Mouse (Mus musculus) heart, embryonic 11.5 days (tissue): ENCODE results near the gene Gm20388. TPM values are rescaled to one million over a fixed set of nuclear protein-coding genes. Genes with fewer than 3 reads are reported as not detected.

Experiments
- ATAC-seq: fragments of 200-750 bp; cut with Nextera tagmentation; replicated peaks from 2 replicates; pipeline ENCODE4 v1.8.0; 2017; ENCODE audit warnings: moderate library complexity; ENCODE audit not compliant: insufficient number of reproducible peaks, low FRiP score, low TSS enrichment
- H3K27ac ChIP-seq: fragments of 300-500 bp; sonication (generic); 2 replicates; pipeline ENCODE4 v1.5.1; 2014; ENCODE audit warnings: mild to moderate bottlenecking, low read depth, low read length
- H3K27me3 ChIP-seq: fragments of 300-500 bp; sonication (generic); 2 replicates; pipeline ENCODE4 v1.6.1; 2014; ENCODE audit warnings: mild to moderate bottlenecking, low read length, mixed read lengths; ENCODE audit not compliant: control insufficient read depth, insufficient read depth
- H3K36me3 ChIP-seq: fragments of 300-500 bp; sonication (generic); 2 replicates; pipeline ENCODE4 v1.6.1; 2014; ENCODE audit warnings: mild to moderate bottlenecking, low read length, moderate library complexity, mixed read lengths; ENCODE audit not compliant: control insufficient read depth, insufficient read depth
- H3K4me1 ChIP-seq: fragments of 300-500 bp; sonication (generic); 2 replicates; pipeline ENCODE4 v1.6.1; 2014; ENCODE audit warnings: low read length; ENCODE audit not compliant: control insufficient read depth, insufficient read depth
- H3K4me2 ChIP-seq: fragments of 300-500 bp; sonication (generic); 2 replicates; pipeline ENCODE4 v1.6.1; 2014; ENCODE audit warnings: mild to moderate bottlenecking, moderate library complexity
- H3K4me3 ChIP-seq: fragments of 300-500 bp; sonication (generic); 2 replicates; pipeline ENCODE4 v1.5.1; 2014; ENCODE audit warnings: low read depth, low read length
- H3K9ac ChIP-seq: fragments of 300-500 bp; sonication (generic); 2 replicates; pipeline ENCODE4 v1.6.1; 2014; ENCODE audit warnings: mild to moderate bottlenecking, low read depth, low read length, moderate library complexity
- H3K9me3 ChIP-seq: fragments of 300-500 bp; sonication (generic); replicated peaks from 2 replicates; pipeline ENCODE4 v1.6.1; 2016; ENCODE audit warnings: low read length; ENCODE audit not compliant: control insufficient read depth
- WGBS: fragments of 180-500 bp; shearing (Covaris S2); extraction: QIAGEN DNeasy Blood & Tissue Kit; methylation state at CpG from one replicate; pipeline ENCODE4 v1.1.7; 2014; ENCODE audit not compliant: insufficient replicate concordance; 5-methylcytosine and 5-hydroxymethylcytosine counted together
- polyA plus RNA-seq: library from polyadenylated mRNA; unstranded; fragments of >200 nt; fragmentation: Nextera tagmentation; extraction: Ambion mirVana; gene quantifications from 2 replicates; pipeline ENCODE4 v1.2.1, GENCODE M21; 2014

Gene Gm20388
- polyA plus RNA-seq, 1 experiment from 2014 or later: 6.4 TPM

GRCm38 (mm10) chr8:120688511-120688910, 777.9 kb downstream of the Gm20388 start:
- no peaks in the 10 kb centered on the region for H3K36me3 ChIP-seq
- no peak overlapping the region for H3K4me2 ChIP-seq
- peaks cover 10% of the 10 kb centered on the region; the same call in 1 of the 2 replicates for H3K27me3 ChIP-seq
- ATAC-seq: no peak
- no peaks in the 10 kb centered on the region for H3K9me3 ChIP-seq
- H3K9ac ChIP-seq: no peak overlapping the region
- no peak overlapping the region for H3K27ac ChIP-seq
- H3K4me3 ChIP-seq: no peak overlapping the region
- no peaks in the 10 kb centered on the region; the same call in 1 of the 2 replicates for H3K4me1 ChIP-seq
- WGBS: 81% methylated on average over 7 of the region's 7 CpGs

GRCm38 (mm10) chr8:120692934-120693333, 782.3 kb downstream of the Gm20388 start:
- Histone ChIP-seq H3K36me3 (no peaks in the 10 kb centered on the region), H3K4me3 (no peak overlapping the region), H3K4me2 (no peak overlapping the region), H3K9ac (no peak overlapping the region), H3K27ac (no peak overlapping the region), H3K27me3 (peaks cover 10% of the 10 kb centered on the region; the same call in 1 of the 2 replicates), H3K4me1 (peaks cover 14% of the 10 kb centered on the region), H3K9me3 (no peaks in the 10 kb centered on the region)
- 49% methylated on average over 4 of the region's 4 CpGs for WGBS
- ATAC-seq: no peak

- Histone ChIP-seq H3K4me3 (no peak overlapping the region), H3K36me3 (no peaks in the 10 kb centered on the region), H3K9ac (no peak overlapping the region), H3K4me1 (peaks cover 14% of the 10 kb centered on the region), H3K4me2 (peak overlapping the region; percentile 34), H3K27ac (no peak overlapping the region), H3K27me3 (peaks cover under 1% of the 10 kb centered on the region; the same call in 1 of the 2 replicates), H3K9me3 (no peaks in the 10 kb centered on the region)
- ATAC-seq: no peak
- 28% methylated on average over 22 of the region's 22 CpGs for whole genome bisulfite sequencing
Measured at GRCm38 (mm10) chr8:120693861-120694493, 783.3 kb downstream of the Gm20388 start.

GRCm38 (mm10) chr8:120696401-120697153, 785.9 kb downstream of the Gm20388 start:
- Histone ChIP-seq H3K9me3 (no peaks in the 10 kb centered on the region), H3K4me1 (peaks cover 14% of the 10 kb centered on the region), H3K27ac (no peak overlapping the region), H3K27me3 (no peaks in the 10 kb centered on the region), H3K4me2 (no peak overlapping the region), H3K36me3 (no peaks in the 10 kb centered on the region), H3K9ac (no peak overlapping the region), H3K4me3 (no peak overlapping the region)
- WGBS: 35% methylated on average over 13 of the region's 13 CpGs
- ATAC-seq: no peak

- no peak overlapping the region for H3K9ac ChIP-seq
- no peak overlapping the region for H3K4me3 ChIP-seq
- peaks cover 14% of the 10 kb centered on the region for H3K4me1 ChIP-seq
- H3K27me3 ChIP-seq: no peaks in the 10 kb centered on the region
- H3K36me3 ChIP-seq: no peaks in the 10 kb centered on the region
- WGBS: 60% methylated on average over 17 of the region's 17 CpGs
- H3K4me2 ChIP-seq: no peak overlapping the region
- no peaks in the 10 kb centered on the region for H3K9me3 ChIP-seq
- no peak for ATAC-seq
- no peak overlapping the region for H3K27ac ChIP-seq
Measured at GRCm38 (mm10) chr8:120697154-120697978, 786.7 kb downstream of the Gm20388 start.

- Histone ChIP-seq H3K27me3 (no peaks in the 10 kb centered on the region), H3K4me1 (peaks cover 14% of the 10 kb centered on the region), H3K9ac (no peak overlapping the region), H3K4me2 (no peak overlapping the region), H3K9me3 (no peaks in the 10 kb centered on the region), H3K27ac (no peak overlapping the region), H3K36me3 (no peaks in the 10 kb centered on the region), H3K4me3 (no peak overlapping the region)
- no peak for ATAC-seq
Measured at GRCm38 (mm10) chr8:120697979-120698272, 787.3 kb downstream of the Gm20388 start.

- ATAC-seq: no peak
- H3K4me2 ChIP-seq: no peak overlapping the region
- no peaks in the 10 kb centered on the region for H3K27me3 ChIP-seq
- no peak overlapping the region for H3K27ac ChIP-seq
- no peak overlapping the region for H3K4me3 ChIP-seq
- H3K36me3 ChIP-seq: no peaks in the 10 kb centered on the region
- H3K4me1 ChIP-seq: peaks cover 14% of the 10 kb centered on the region
- H3K9me3 ChIP-seq: no peaks in the 10 kb centered on the region
- WGBS: 74% methylated on average over 7 of the region's 7 CpGs
- H3K9ac ChIP-seq: no peak overlapping the region
Measured at GRCm38 (mm10) chr8:120698426-120698825, 787.8 kb downstream of the Gm20388 start.

- no peak overlapping the region for H3K27ac ChIP-seq
Measured at GRCm38 (mm10) chr8:120699079-120699478, 788.4 kb downstream of the Gm20388 start.

More at GRCm38 (mm10) chr8:120699079-120699478, 788.4 kb downstream of the Gm20388 start:
- 71% methylated on average over 6 of the region's 6 CpGs for WGBS
- no peak overlapping the region for H3K4me3 ChIP-seq
- H3K36me3 ChIP-seq: no peaks in the 10 kb centered on the region
- H3K9ac ChIP-seq: no peak overlapping the region
- no peaks in the 10 kb centered on the region for H3K27me3 ChIP-seq
- H3K4me2 ChIP-seq: no peak overlapping the region
- H3K4me1 ChIP-seq: peaks cover 14% of the 10 kb centered on the region
- no peak for ATAC-seq
- H3K9me3 ChIP-seq: no peaks in the 10 kb centered on the region
